Mouse (Mus musculus): ENCODE measurements around the gene Daglb.

GRCm38 (mm10) chr5:143517436-143517835, 53.1 kb downstream of the Daglb start:
- TF ChIP-seq MAFK (IDR thresholded peaks at IDR 0.05; ENCODE audit: insufficient read depth, low read depth, low read length) (no peak), ZNF384 (IDR thresholded peaks at IDR 0.05; ENCODE audit: low read depth, low read length) (no peak), CHD2 (IDR thresholded peaks at IDR 0.05; ENCODE audit: low read depth, low read length) (no peak), HCFC1 (IDR thresholded peaks at IDR 0.05; ENCODE audit: borderline replicate concordance, insufficient read depth, low read length) (no peak), ZC3H11A (IDR thresholded peaks at IDR 0.05; ENCODE audit: borderline replicate concordance, low read depth, low read length) (no peak)

Measured in ES-E14 (cell line).